Mouse (Mus musculus): ENCODE measurements around the gene Ppia. TPM values are rescaled to one million over a fixed set of nuclear protein-coding genes. Genes with fewer than 3 reads are reported as not detected.

Gene Ppia
- total and polyA plus RNA-seq, 3 experiments = 5,764 to 9,428 (median 8,867) TPM

DNA sequence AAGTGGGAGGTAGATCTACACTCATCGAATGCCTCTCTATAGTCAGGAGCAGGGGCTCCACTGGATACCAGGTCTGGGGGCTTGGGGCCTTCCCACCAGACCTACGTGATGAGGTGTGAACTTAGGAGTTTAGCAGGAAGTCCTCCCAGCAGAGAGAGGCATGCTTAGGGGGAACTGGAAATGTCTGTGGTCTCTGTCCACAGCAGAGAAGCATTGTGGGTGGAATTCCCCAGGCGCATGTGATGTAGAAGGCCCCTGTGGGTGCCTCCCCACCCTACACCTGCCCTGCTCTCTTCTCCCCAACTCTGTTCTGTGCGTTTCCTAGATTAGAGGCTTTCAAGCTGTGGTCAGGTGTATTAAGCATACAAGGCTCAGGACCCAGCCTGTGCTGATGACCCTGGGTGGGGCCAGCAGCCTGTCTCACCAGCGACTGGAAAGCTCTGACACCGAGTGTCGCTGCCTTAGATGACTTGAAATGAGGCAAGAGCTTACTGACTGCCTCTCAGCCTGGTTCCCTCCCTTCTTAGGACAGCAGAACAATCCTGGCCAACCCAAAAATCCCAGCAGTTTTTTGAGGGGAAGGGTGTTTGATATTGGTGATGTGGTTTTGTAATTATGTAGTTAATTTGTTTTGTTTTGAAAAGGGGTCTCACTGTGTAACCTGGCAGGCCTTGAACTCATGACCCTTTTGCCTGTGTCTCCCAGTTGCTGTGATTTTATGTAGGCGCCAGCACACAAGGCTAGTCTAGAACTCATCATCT, 23.5 kb upstream of the Ppia start (continued):
- no peak for TF ChIP-seq PAX5 (IDR thresholded peaks at IDR 0.05; ENCODE audit: low read length)
- TF ChIP-seq CTCF (conservative IDR thresholded peaks at IDR 0.05 in 1 of 2, IDR thresholded peaks at IDR 0.05 in 1 of 2; ENCODE audit: low read depth in 2 of 2, low read length in 2 of 2) = no peak
- TF ChIP-seq JUN (IDR thresholded peaks at IDR 0.05; ENCODE audit: insufficient read depth, low read depth, low read length) = no peak
- no peak for TF ChIP-seq ZKSCAN1 (IDR thresholded peaks at IDR 0.05; ENCODE audit: borderline replicate concordance, low read depth, low read length)
- peak; percentile 68 for TF ChIP-seq USF2 (conservative IDR thresholded peaks at IDR 0.05; ENCODE audit: low read depth, low read length)
- TF ChIP-seq CHD2 (IDR thresholded peaks at IDR 0.05; ENCODE audit: low read length) = peak; percentile 85
- peak; percentile 93 for TF ChIP-seq MXI1 (IDR thresholded peaks at IDR 0.05; ENCODE audit: low read depth, low read length)
- peak; percentile 93 for TF ChIP-seq ETS1 (conservative IDR thresholded peaks at IDR 0.05; ENCODE audit: low read depth, low read length)
- TF ChIP-seq KAT2A (IDR thresholded peaks at IDR 0.05; ENCODE audit: insufficient replicate concordance, low read length) = 0 out of 2 replicates have a peak, but pooled peaks have one; percentile 75
- TF ChIP-seq RCOR1 (conservative IDR thresholded peaks at IDR 0.05; ENCODE audit: low read depth, low read length) = peak; percentile 97
- TF ChIP-seq SMC3 (IDR thresholded peaks at IDR 0.05; ENCODE audit: low read depth, low read length) = no peak
- peak; percentile 90 for TF ChIP-seq CHD1 (IDR thresholded peaks at IDR 0.05; ENCODE audit: low read depth, low read length)
- no peak for TF ChIP-seq GABPA (IDR thresholded peaks at IDR 0.05; ENCODE audit: insufficient replicate concordance, low read depth, low read length)
- TF ChIP-seq UBTF (IDR thresholded peaks at IDR 0.05; ENCODE audit: low read depth, low read length) = no peak; the same call in 1 of the 2 replicates
- no peak for TF ChIP-seq ZC3H11A (IDR thresholded peaks at IDR 0.05; ENCODE audit: low read depth, low read length)
- TF ChIP-seq ELF1 (IDR thresholded peaks at IDR 0.05; ENCODE audit: low read depth, low read length) = peak; percentile 85
- peak; percentile 97 for TF ChIP-seq MAX (IDR thresholded peaks at IDR 0.05; ENCODE audit: low read length)
- TF ChIP-seq ZMIZ1 (IDR thresholded peaks at IDR 0.05; ENCODE audit: low read depth, low read length) = no peak
- no peak; the same call in 1 of the 2 replicates for TF ChIP-seq RAD21 (IDR thresholded peaks at IDR 0.05; ENCODE audit: low read depth, low read length)

DNA sequence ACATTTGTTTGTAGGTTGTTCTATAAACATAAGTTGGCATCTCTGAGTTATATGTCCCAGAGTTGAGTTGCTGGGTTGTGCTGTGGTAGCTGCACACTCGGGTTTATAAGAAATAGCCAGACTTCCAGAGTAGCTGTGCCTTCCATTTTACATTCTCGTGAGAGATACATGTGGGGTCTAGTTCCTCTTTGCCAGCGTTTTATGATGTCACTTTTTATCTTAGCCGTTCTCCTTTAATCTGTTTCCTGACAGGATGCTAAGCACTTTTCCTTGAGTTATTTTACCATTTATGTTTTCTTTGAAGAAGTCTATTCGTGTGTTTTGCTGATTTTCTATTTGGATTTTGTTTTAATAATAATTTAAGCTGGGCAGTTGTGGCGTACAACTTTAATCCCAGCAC, 22.4 kb upstream of the Ppia start:
- H3K27me3 ChIP-seq (replicated peaks) = no peaks in the 10 kb centered on the region
- peak overlapping the region; percentile 73 for H3K4me2 ChIP-seq (ENCODE audit: insufficient read depth, low read depth, poor library complexity, severe bottlenecking)
- H3K9me3 ChIP-seq (replicated peaks; ENCODE audit: low read length) = no peaks in the 10 kb centered on the region
- in situ Hi-C loops (cut with MboI; ENCODE audit: low pct_ligation_motif_present, low pct_unique_long_range_greater_than_20kb, low sequenced_read_pairs) = no loop called here
- dilution Hi-C loops (cut with MboI; ENCODE audit: extremely low pct_ligation_motif_present, extremely low pct_unique_long_range_greater_than_20kb, low sequenced_read_pairs) = no loop called here
- DNase-seq (ENCODE audit: extremely low read depth) = peak; percentile 56
- peak overlapping the region; percentile 66; the same call in 1 of the 2 replicates for H3K9ac ChIP-seq (ENCODE audit: insufficient read depth, low read depth)
- H3K4me1 ChIP-seq (ENCODE audit: control insufficient read depth in 1 of 2, insufficient read depth in 2 of 2) = peaks cover 33 to 71% of the 10 kb centered on the region in 2 experiments
- peaks cover 41 to 57% of the 10 kb centered on the region in 2 experiments for H3K36me3 ChIP-seq (replicated peaks in 1 of 2; ENCODE audit: control insufficient read depth in 1 of 2, insufficient read depth in 1 of 2, low read length in 1 of 2)
- peaks cover 72% of the 10 kb centered on the region for H3K79me2 ChIP-seq (replicated peaks; ENCODE audit: control insufficient read depth, extremely low read depth, insufficient read depth, poor library complexity, severe bottlenecking)
- 0 out of 2 replicates have a peak, but pooled peaks have one; percentile 65 for TF ChIP-seq TBP (conservative IDR thresholded peaks at IDR 0.05; ENCODE audit: low read depth, low read length)
- no peak for TF ChIP-seq CHD1 (IDR thresholded peaks at IDR 0.05; ENCODE audit: low read depth, low read length)
- peak overlapping the region in 1 of 3 experiments; percentile 99 for H3K4me3 ChIP-seq (replicated peaks in 1 of 3; ENCODE audit: low read depth in 2 of 3, low read length in 2 of 3, poor library complexity in 1 of 3)
- H3K27ac ChIP-seq (ENCODE audit: insufficient read depth, low read depth) = peak overlapping the region; percentile 96
